Mouse (Mus musculus) heart, embryonic 10.5 days (tissue): ENCODE measurements around the gene Syde2. TPM values are rescaled to one million over a fixed set of nuclear protein-coding genes. Genes with fewer than 3 reads are reported as not detected.

ENCODE experiments used
- DNase-seq: peaks from one replicate; pipeline ENCODE4 v3.0.0-alpha.2; 2017; ENCODE audit warnings: low spot score
- H3K27ac ChIP-seq: fragments of 300-500 bp; sonication (generic); 2 replicates; pipeline ENCODE4 v1.5.1; 2016; ENCODE audit warnings: mild to moderate bottlenecking
- H3K27me3 ChIP-seq: fragments of 300-500 bp; sonication (generic); 2 replicates; pipeline ENCODE4 v1.6.1; 2016; ENCODE audit warnings: mild to moderate bottlenecking; ENCODE audit not compliant: poor library complexity, insufficient read depth, severe bottlenecking
- H3K36me3 ChIP-seq: fragments of 300-500 bp; sonication (generic); 2 replicates; pipeline ENCODE4 v1.6.1; 2016; ENCODE audit warnings: mild to moderate bottlenecking, moderate library complexity
- H3K4me1 ChIP-seq: fragments of 300-500 bp; sonication (generic); 2 replicates; pipeline ENCODE4 v1.6.1; 2016; ENCODE audit warnings: mild to moderate bottlenecking
- H3K4me3 ChIP-seq: fragments of 300-500 bp; sonication (generic); 2 replicates; pipeline ENCODE4 v1.5.1; 2016; ENCODE audit warnings: mild to moderate bottlenecking, moderate library complexity
- H3K9me3 ChIP-seq: fragments of 300-500 bp; sonication (generic); 2 replicates; pipeline ENCODE4 v1.6.1; 2016; ENCODE audit warnings: mild to moderate bottlenecking, moderate library complexity
- WGBS: fragments of 180-500 bp; shearing (Covaris S2); methylation state at CpG from one replicate; pipeline ENCODE4 v1.1.7; 2016; 5-methylcytosine and 5-hydroxymethylcytosine counted together
- polyA plus RNA-seq: library from polyadenylated mRNA; unstranded; fragments of >200 nt; fragmentation: Nextera tagmentation; extraction: Ambion mirVana; gene quantifications from 2 replicates; pipeline ENCODE4 v1.2.1, GENCODE M21; 2016

The Syde2 gene
- polyA plus RNA-seq, 1 experiment from 2014 or later, result 3.1 TPM

DNA sequence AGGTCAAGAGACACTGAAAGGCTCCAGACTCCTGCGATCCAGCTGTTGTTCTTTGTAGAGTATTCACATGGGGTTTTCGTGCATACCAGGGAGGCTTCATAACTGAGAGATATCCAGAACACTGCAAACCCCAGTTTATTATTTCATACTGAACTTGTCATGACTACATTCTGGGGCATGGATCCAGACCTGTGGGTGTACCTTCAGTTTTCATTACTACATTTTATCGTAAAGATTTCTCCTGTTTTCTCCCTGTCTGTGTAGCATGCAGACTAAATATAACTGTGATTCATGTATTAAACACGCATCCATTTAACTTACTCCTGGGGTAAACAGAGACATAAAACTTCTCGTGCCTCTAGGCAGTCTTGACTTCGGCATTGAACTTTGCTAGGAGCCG, 12.7 kb upstream of the Syde2 start:
- Histone ChIP-seq H3K27me3 (no peaks in the 10 kb centered on the region), H3K36me3 (0 out of 2 replicates have a peak, but pooled peaks cover 6% of the 10 kb centered on the region), H3K9me3 (peaks cover 15% of the 10 kb centered on the region), H3K27ac (no peak overlapping the region), H3K4me1 (no peaks in the 10 kb centered on the region; the same call in 1 of the 2 replicates), H3K4me3 (no peak overlapping the region)
- 89% methylated on average over 7 of the region's 7 CpGs for WGBS
- no peak for DNase-seq

DNA sequence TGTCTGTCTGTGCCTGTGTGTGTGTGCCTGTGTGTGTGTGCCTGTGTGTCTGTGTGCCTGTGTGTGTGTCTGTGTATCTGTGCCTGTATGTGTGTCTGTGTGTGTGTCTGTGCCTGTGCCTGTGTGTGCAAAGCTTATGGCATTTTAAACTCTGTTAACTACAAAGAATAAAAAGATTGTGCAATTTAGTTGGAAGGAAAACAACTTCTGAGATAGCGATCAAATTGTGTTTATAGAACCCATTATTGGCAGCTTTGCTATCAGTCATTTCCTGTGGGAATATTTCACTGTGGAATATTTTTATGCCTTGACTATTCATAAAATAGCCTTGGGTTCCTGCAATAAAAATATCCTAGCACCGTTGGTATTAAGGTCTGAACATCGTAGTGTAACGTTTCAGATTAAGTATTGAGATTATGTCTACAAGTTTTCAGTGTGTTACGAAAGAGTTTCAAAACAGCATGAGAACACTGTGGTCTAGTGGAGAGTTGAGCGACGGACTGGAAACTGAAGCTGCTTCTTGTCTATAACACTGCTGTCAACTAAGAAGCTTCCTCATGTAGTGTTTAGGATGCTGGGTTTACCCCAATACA, 2.2 kb upstream of the Syde2 start:
- 81% methylated on average over 7 of the region's 7 CpGs for WGBS
- no peaks in the 10 kb centered on the region for H3K36me3 ChIP-seq

DNA sequence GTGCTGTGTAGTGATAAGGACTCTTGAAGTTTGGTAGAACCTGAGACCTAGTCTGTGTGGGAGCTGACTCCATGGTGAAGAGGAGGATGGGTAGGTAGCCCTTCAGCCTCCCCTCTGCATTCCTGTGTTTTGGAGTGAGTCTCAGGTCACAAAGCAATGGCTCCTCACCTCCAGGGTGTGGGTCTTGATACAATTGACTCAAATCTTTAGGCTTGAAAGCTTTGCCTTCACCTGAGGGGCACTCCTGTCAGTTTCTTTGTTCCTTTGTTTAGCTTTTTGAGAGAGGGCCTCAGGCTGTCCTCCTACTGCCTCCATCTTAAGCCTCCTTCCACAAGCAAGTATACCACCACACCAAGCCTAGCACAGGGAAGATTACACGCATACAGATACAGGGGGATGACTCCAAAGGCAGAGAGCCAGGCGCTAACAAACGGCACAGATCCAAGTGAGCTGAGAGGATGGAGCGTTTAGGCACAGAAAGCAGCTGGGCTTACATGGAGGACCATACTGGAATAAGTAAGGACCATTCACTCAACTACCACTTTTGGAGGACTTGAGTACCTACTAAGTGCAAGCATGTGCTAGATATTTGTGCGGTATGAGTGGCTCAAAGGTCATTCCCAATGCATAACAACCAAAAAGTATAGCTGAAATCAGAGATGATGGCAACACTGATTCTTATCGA, 1.2 kb upstream of the Syde2 start:
- H3K27ac ChIP-seq, result peak overlapping the region; percentile 98
- 56% methylated on average over 6 of the region's 6 CpGs for WGBS
- H3K4me3 ChIP-seq, result no peak overlapping the region; the same call in 1 of the 2 replicates
- peak; percentile 53 for DNase-seq
- no peaks in the 10 kb centered on the region for H3K27me3 ChIP-seq
- peaks cover 4% of the 10 kb centered on the region for H3K36me3 ChIP-seq
- H3K9me3 ChIP-seq, result no peaks in the 10 kb centered on the region
- peaks cover 28% of the 10 kb centered on the region for H3K4me1 ChIP-seq

More for the DNA sequence above, 2.2 kb upstream of the Syde2 start:
- DNase-seq, result no peak
- Histone ChIP-seq H3K4me3 (no peak overlapping the region), H3K27ac (peak overlapping the region; percentile 56; the same call in 1 of the 2 replicates), H3K9me3 (no peaks in the 10 kb centered on the region), H3K27me3 (no peaks in the 10 kb centered on the region), H3K4me1 (peaks cover 24% of the 10 kb centered on the region)

DNA sequence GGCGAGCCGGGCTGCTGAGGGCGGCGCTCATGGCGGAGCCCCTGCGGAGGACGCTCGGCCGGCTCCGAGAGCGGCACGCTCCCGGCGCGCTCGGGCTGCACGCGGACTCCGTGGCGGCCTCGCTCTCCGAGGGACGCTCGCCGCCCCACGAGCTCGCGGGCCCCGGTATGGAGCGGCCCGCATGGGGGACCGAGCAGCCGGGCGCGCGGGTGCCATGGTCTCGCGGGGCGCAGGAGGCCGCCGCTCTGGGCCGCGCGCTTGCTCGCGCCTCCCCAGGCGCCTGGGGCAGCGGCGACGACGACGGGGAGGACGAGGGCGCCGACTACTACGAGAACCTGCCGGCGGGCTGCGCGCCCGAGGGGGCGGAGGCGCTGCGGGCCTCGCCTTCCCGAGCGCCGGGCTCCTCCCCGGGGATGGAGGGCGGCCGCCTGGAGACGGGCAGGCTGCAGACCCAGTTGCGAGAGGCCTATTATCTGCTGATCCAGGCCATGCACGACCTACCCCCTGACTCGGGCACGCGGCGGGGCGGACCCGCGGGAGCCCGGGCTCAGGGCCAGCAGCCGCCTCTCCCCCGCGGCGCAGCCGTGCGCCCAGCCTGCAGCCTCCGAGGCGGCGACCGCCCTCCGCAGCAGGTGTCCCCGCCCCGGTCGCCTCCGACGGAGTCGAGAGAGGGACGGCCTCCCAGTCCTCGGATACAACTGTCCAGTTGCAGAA, 457 bp downstream of the Syde2 start:
- Histone ChIP-seq H3K4me3 (peak overlapping the region; percentile 87), H3K27me3 (no peaks in the 10 kb centered on the region), H3K36me3 (peaks cover 13% of the 10 kb centered on the region), H3K27ac (peak overlapping the region; percentile 98), H3K4me1 (peaks cover 39% of the 10 kb centered on the region), H3K9me3 (no peaks in the 10 kb centered on the region)
- peak; percentile 91 for DNase-seq
- WGBS, result under 1% methylated on average over 87 of the region's 101 CpGs

DNA sequence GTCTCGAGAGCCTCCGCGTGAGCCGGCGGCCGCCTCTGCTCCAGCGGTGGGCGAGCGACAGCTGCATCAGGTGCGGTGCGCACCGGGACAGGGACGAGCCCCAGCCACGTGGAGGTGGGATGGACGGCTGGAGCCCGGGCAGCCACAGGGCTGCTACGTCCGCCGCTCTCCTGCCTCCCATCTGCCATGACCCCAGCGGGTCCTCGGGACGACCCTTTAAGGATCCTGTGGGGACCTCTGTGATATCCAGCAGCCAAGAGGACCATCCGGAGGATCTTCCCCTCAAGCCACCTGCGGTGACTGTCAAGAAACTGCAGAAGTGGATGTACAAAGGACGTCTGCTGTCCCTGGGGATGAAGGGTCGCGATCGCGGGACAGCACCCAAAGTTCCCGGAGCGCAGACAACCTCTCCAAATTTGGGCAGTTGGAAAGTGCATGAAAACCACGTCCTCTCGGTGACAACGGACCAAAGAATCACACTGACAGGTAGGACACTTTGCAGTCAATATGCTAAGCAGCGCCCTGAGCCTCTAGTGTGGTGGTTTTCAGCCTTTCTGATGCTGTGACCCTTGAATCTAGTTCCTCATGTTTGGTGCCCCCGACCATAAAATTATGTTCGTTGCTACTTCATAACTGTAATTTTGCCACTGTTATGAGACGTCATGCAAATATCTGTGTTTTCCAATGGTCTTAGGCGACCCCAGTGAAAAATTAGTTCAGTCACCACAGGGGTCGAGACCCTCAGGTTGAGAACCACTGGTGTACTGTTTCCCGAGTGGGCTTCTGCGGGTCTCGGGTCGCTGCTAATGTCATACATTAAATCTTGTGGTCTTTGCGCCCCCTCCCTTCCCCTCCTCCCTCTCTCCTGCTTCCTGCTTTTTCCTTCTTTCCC, 1.3 kb downstream of the Syde2 start:
- Histone ChIP-seq H3K36me3 (peaks cover 13% of the 10 kb centered on the region), H3K27ac (peak overlapping the region; percentile 98), H3K27me3 (no peaks in the 10 kb centered on the region), H3K4me3 (peak overlapping the region; percentile 87), H3K4me1 (peaks cover 37% of the 10 kb centered on the region), H3K9me3 (no peaks in the 10 kb centered on the region)
- WGBS, result under 1% methylated on average over 45 of the region's 45 CpGs
- peak; percentile 76 for DNase-seq

DNA sequence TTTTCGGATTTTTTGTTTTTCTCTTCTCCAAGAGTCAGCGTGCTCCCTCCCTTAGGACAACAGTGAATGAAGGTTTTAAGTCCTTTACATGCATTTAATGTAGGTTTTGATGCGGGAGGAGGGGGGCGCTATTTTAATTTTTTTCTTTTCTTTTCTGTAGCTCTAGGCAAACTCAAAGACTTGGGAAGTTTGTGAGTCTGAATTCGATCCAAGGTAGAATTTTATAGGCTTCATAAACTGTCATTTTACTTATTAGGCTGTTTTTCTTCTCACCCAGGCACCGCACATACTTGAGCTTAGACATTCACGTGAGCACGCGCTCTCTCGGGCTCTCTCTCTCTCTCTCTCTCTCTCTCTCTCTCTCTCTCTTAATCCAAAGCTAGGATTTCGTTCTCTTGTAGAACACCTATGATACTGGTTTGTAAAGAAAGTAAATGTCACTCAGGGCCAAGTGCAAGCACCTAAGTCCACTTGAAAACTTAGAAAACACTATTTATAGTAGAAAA, 2.0 kb downstream of the Syde2 start:
- no peaks in the 10 kb centered on the region for H3K27me3 ChIP-seq
- peak overlapping the region; percentile 98 for H3K27ac ChIP-seq
- H3K4me1 ChIP-seq, result peaks cover 32% of the 10 kb centered on the region
- peaks cover 13% of the 10 kb centered on the region for H3K36me3 ChIP-seq
- peak overlapping the region; percentile 87 for H3K4me3 ChIP-seq
- no peaks in the 10 kb centered on the region for H3K9me3 ChIP-seq
- no peak for DNase-seq
- WGBS, result 7% methylated on average over 11 of the region's 11 CpGs

DNA sequence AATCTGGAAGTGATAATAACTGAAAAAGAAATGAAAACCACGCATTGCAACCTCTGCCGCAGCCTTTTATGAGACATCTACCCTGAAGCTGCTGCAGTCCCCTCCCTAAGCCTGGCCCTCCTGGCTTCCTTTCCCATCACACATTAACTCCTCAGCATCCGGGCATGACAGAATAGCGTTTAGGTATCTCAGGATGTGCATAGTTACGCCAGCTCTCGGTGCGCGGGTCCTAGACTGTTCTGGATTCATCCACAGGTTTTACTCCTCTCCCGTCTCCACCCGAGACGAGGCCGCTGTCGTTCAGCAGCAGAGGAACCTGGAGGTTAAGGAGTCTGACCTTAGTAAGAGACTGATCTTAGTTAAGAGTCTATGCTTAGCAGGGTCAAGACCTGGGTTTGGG, 3.5 kb downstream of the Syde2 start:
- Histone ChIP-seq H3K4me3 (peak overlapping the region; percentile 43), H3K27me3 (no peaks in the 10 kb centered on the region), H3K36me3 (peaks cover 17% of the 10 kb centered on the region), H3K4me1 (peaks cover 32% of the 10 kb centered on the region), H3K9me3 (no peaks in the 10 kb centered on the region), H3K27ac (no peak overlapping the region)
- 71% methylated on average over 13 of the region's 13 CpGs for WGBS
- DNase-seq, result peak; percentile 69

DNA sequence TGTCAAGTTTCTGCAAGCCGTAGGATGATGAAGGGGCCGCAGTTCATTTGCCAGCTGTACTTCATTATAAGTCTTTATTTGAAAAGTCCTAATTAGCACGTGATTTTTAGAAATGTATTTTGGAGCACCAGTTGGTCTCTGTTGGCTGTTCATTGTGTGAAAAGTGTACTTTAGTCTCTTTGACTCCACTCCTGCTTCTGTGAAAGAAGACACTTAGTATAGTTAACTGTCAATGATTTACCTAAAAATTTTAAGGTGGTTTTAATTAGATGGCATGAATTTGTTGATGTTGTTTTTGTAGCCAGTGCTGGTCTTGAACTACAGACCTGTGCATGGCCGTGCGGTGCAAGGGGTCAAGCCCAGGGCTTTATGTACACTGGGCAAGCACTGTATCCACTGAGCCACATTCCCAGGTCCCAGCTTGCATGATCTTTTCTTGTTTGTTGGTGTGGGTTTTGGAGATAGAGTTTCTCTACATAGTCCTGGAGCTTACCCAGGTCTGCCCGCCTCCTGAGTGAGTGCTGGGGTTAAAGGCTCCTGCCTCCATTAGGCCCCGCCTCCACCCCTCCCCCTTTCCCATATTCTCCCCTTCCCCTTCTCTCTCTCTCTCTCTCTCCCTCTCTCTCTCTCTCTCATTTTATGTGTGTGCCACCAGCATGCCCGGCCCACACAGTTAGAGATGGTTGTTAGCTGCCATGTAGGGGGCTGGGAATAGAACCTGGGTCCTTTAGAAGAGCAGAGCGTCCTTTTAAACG, 4.5 kb downstream of the Syde2 start:
- peak; percentile 48 for DNase-seq
- no peak overlapping the region for H3K4me3 ChIP-seq
- no peak overlapping the region for H3K27ac ChIP-seq
- 80% methylated on average over 10 of the region's 10 CpGs for WGBS
- H3K36me3 ChIP-seq, result peaks cover 20% of the 10 kb centered on the region
- no peaks in the 10 kb centered on the region for H3K9me3 ChIP-seq
- H3K27me3 ChIP-seq, result no peaks in the 10 kb centered on the region
- peaks cover 23% of the 10 kb centered on the region for H3K4me1 ChIP-seq

DNA sequence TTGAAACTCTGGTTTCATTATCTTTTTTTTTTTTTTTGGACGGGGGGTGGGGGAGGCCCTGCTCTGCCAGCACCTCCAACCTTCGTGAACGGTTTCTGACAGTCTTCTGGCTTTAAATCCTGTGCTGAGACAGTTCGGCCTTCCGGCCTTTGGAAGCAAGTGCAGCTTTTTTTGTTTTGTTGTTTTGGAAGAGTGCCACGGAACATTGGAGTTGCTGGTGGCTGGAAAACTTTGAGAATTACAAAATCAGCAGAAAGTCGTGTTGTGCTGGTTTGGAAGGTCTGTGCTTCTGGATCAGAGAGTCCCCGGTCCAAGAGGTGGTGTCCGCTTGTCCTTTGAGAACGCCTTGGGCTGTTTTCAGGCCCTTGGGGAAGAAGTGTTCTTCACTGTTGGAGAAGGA, 5.1 kb downstream of the Syde2 start:
- DNase-seq, result peak; percentile 33

DNA sequence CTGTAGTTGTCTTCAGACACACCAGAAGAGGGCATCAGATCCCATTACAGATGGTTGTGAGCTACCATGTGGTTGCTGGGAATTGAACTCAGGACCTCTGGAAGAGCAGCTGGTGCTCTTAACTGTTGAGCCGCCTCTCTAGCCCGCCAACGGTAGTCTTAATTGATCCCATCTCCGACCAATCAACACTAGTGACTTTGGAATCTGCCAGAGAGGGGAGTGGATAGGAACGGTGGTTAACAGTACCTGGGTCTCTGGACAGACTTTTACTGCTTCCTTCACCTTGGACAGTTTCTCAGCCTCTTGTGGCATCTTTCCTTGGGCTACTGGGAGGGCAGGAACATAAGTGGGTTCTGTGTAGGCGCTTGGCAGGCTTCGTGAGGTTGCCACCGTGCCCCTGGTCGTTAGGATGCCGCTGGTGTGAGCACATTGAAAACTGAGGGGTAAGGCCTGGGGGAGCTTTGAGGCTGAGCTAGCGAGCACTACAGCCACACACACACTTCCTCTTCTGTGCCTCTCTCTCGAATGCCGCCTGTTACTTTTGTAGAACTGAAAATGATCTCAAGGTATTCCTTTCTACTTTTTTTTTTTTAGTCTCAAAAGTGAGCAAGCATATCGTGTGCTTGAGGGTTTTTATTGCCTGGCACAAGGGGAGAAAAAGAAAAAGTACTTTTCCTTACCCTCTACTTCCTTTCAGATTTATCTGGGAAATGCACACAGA, 6.0 kb downstream of the Syde2 start:
- Histone ChIP-seq H3K27ac (no peak overlapping the region), H3K36me3 (peaks cover 26% of the 10 kb centered on the region), H3K4me3 (no peak overlapping the region), H3K4me1 (peaks cover 20% of the 10 kb centered on the region), H3K9me3 (no peaks in the 10 kb centered on the region), H3K27me3 (no peaks in the 10 kb centered on the region)
- no peak for DNase-seq
- 81% methylated on average over 14 of the region's 14 CpGs for WGBS

More for the DNA sequence above, 5.1 kb downstream of the Syde2 start:
- H3K36me3 ChIP-seq, result peaks cover 20% of the 10 kb centered on the region
- no peaks in the 10 kb centered on the region for H3K9me3 ChIP-seq
- 85% methylated on average over 10 of the region's 10 CpGs for WGBS
- H3K27me3 ChIP-seq, result no peaks in the 10 kb centered on the region
- peaks cover 23% of the 10 kb centered on the region for H3K4me1 ChIP-seq
- H3K27ac ChIP-seq, result no peak overlapping the region
- H3K4me3 ChIP-seq, result no peak overlapping the region; the same call in 1 of the 2 replicates

DNA sequence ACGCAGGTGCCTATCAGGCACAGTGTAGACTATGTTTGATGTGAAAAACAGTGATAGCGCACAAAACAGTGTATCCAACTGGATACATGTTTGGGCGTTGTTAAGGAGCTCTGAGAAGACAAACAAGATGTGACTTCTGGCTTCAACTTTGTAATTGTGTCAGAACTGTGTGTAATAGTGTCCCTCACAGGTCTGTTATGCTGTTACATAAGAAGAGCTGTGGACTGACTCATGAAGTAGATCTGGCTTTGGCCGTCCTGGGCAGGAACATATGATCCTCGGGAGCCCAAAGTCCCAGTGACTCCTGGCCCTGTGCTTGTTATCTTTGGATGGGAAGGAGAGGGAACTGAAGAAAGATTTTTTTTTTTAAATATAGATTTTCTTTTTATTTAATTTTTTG, 7.8 kb downstream of the Syde2 start:
- Histone ChIP-seq H3K36me3 (peaks cover 40% of the 10 kb centered on the region), H3K4me3 (no peak overlapping the region), H3K27me3 (no peaks in the 10 kb centered on the region), H3K27ac (no peak overlapping the region), H3K9me3 (no peaks in the 10 kb centered on the region), H3K4me1 (peaks cover 16% of the 10 kb centered on the region)
- DNase-seq, result no peak
- WGBS, result 85% methylated on average over 5 of the region's 5 CpGs
